Mouse (Mus musculus) cerebellum, adult 2 months (tissue): ENCODE data around the gene Gm49711.

Source experiments
- CTCF ChIP-seq: fragments of 200-500 bp; IDR thresholded peaks from 2 replicates; pipeline ENCODE4 v1.5.1; 2011; ENCODE audit warnings: low read depth, mild to moderate bottlenecking, control low read depth, low read length, moderate library complexity, borderline replicate concordance; ENCODE audit not compliant: insufficient read depth
- POLR2A ChIP-seq: fragments of 200-500 bp; IDR thresholded peaks from 2 replicates; pipeline ENCODE4 v1.6.1; 2011; ENCODE audit warnings: low read length, control low read depth, borderline replicate concordance; ENCODE audit not compliant: insufficient read depth

DNA sequence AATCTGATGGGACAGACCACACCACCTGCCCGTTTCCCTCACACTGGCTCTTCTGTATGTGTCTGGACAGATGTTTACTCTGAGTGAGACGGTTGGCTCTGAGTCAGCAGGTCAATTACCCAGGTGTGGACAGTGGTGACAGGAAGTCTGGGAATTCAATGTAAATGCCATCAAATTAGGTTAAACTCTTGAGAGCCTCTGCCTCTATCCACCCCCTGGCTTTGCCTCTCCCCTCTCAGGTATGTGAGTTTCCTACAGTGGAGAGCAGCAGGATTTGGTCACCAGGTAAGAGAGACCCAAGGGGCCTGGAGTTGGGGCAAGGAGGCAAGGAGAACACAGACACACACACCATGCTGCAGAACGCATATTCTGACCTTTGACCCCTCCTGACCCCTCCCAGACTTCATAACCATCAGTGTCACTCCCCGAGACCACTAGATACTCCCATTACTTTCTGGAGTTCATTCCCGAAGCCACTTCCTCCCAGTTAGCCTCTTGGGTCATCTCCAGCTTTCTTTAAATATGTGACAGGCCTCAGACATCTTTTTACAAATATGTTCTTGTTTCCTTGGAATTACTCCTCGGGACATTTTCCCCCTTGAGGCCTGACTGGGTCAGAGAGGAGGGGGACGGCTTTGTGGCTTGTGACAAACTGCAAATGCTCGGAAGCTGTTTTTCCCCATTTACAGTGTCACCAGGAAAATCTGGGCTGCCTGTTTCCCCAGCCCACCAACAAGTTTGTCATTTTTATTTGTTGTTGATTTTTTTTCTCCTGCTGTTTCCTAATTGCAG, 157.7 kb downstream of the Gm49711 start:
- TF ChIP-seq CTCF (no peak), POLR2A (no peak)
